Mouse (Mus musculus): ENCODE results near the gene Rbm45. TPM values are rescaled to one million over a fixed set of nuclear protein-coding genes. Genes with fewer than 3 reads are reported as not detected.

Rbm45 gene
- polyA plus RNA-seq, 1 experiment: 11.4 TPM

DNA sequence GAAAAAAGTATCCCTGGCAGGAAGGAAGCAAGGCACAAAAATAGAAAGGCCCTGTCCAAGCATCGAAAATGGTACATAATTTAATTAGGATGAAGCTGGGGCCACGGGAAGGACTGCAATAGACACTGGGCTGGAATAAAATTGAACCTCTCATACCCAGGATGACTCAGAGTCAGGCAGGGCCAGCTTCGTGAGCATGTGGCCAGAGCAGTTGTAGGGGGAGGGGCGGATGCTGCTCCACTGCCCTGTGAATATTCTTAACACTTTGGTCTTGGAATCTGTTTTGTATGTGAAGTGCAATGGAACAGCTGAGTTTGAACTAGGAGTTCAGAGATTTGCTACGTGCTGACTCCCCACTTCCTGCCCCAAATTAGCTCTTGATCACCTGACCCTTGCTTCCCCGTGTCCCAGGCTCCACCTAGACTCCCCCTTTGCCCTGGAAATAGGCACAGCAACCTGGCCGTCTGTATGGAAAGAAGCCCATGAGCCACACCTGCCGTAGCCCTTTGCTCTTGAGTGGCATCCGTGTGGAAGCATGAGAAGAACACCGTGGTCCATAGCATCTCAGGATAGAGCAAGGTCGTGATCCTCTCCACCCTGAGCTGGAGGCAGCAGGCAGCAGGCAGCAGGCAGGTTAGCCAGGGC lies 37.5 kb upstream of the Rbm45 start:
- H3K4me3 ChIP-seq (ENCODE audit: low read depth, low read length): no peak overlapping the region
- no peak overlapping the region for H3K27ac ChIP-seq (ENCODE audit: insufficient read depth, low read depth, low read length)
- no peaks in the 10 kb centered on the region for H3K36me3 ChIP-seq (ENCODE audit: control insufficient read depth, insufficient read depth, low read length)
- H3K4me1 ChIP-seq (ENCODE audit: control insufficient read depth, insufficient read depth, insufficient read length, low read length): no peaks in the 10 kb centered on the region
- TF ChIP-seq POLR2A (IDR thresholded peaks at IDR 0.05; ENCODE audit: low read depth, low read length): no peak
- no peak for TF ChIP-seq CTCF (IDR thresholded peaks at IDR 0.05; ENCODE audit: extremely low read depth, insufficient read length, insufficient replicate concordance, low read depth, low read length)
- WGBS: 52% methylated on average over 11 of the region's 11 CpGs
- H3K27me3 ChIP-seq (ENCODE audit: control insufficient read depth, insufficient read depth, low read length): no peaks in the 10 kb centered on the region

DNA sequence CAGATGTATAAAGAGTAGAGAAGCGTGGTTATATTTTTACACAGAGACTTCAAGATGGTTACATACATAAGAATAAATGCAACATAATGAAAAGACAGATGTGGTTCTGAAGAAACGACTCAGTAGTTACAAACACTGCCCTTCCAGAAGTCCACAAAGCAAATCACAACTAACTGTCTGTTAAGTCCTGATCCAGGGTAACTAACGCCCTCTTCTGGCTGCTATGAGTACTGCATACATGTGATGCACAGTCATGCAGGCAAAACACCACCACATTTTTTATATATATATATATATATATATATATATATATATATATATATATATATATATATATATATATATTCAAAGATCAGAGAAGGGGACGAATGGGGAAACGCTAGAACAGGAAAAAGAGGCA lies 35.2 kb upstream of the Rbm45 start:
- peaks cover 6% of the 10 kb centered on the region; the same call in 1 of the 2 replicates for H3K4me1 ChIP-seq (ENCODE audit: control insufficient read depth, insufficient read depth, insufficient read length, low read length)
- H3K36me3 ChIP-seq (ENCODE audit: control insufficient read depth, insufficient read depth, low read length): no peaks in the 10 kb centered on the region
- H3K27ac ChIP-seq (ENCODE audit: insufficient read depth, low read depth, low read length): no peak overlapping the region
- 80% methylated on average over 5 of the region's 5 CpGs for WGBS
- no peak for TF ChIP-seq CTCF (IDR thresholded peaks at IDR 0.05; ENCODE audit: extremely low read depth, insufficient read length, insufficient replicate concordance, low read depth, low read length)
- TF ChIP-seq POLR2A (IDR thresholded peaks at IDR 0.05; ENCODE audit: low read depth, low read length): no peak
- no peaks in the 10 kb centered on the region for H3K27me3 ChIP-seq (ENCODE audit: control insufficient read depth, insufficient read depth, low read length)
- no peak overlapping the region for H3K4me3 ChIP-seq (ENCODE audit: low read depth, low read length)

DNA sequence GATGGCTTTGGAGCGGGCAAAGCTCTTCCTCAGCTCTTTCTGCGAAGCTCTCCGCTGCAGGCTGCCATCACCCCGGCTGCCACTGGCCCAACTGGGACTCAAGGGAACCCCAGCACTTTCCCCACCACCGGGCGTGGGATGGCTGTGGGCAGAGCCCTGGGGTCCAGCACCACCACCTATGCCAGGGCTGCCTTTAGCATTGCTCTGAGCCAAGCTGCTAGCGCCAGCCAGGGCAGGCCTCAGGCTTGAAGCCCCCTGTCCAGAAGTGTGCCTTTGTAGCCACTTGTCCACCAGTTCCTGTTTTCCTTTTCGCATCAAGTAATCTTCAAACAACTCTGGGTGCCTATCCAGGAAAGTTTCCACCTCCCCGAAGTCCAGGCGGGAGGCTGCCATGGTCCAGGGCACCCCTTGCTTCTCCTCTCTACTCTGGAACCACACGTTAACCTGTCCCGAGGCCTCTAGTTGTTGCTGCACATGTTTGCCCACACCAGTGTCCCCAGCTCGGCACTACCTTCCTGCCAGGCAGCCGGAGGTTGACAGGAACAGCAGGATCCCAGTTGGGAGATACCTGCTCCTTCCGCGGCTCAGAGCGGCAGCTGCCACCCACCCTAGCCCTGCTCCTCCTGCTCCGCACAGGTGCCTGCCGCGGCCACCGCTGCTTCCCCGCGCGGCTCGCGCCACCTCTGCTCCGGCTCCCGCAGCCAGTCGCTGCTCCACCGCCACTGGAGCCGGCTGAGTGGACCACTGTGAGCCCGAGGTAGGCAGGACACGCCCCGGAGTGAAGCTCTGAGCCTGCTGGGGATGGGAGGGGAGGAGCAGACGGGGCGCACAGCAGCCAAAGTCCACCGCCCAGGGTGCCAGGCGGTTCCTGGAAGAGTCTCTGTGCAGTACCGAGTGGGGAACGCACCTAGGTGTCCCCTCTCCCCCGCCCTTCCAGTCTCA lies 31.3 kb upstream of the Rbm45 start, which contains the start of gene Pde11a:
Pde11a (minus strand) TSS at position 560 of the 942 bp plus-strand sequence.
- WGBS: 15% methylated on average over 41 of the region's 41 CpGs
- Histone ChIP-seq H3K27me3 (ENCODE audit: control insufficient read depth, insufficient read depth, low read length) (no peaks in the 10 kb centered on the region), H3K4me1 (ENCODE audit: control insufficient read depth, insufficient read depth, insufficient read length, low read length) (peaks cover 6% of the 10 kb centered on the region; the same call in 1 of the 2 replicates), H3K27ac (ENCODE audit: insufficient read depth, low read depth, low read length) (no peak within 1 kb of the TSS), H3K36me3 (ENCODE audit: control insufficient read depth, insufficient read depth, low read length) (no peaks in the 10 kb centered on the region), H3K4me3 (ENCODE audit: low read depth, low read length) (peak within 1 kb of the TSS; percentile 78)
- TF ChIP-seq POLR2A (IDR thresholded peaks at IDR 0.05; ENCODE audit: low read depth, low read length) (peak; percentile 60; the same call in 1 of the 2 replicates), CTCF (IDR thresholded peaks at IDR 0.05; ENCODE audit: extremely low read depth, insufficient read length, insufficient replicate concordance, low read depth, low read length) (no peak)

DNA sequence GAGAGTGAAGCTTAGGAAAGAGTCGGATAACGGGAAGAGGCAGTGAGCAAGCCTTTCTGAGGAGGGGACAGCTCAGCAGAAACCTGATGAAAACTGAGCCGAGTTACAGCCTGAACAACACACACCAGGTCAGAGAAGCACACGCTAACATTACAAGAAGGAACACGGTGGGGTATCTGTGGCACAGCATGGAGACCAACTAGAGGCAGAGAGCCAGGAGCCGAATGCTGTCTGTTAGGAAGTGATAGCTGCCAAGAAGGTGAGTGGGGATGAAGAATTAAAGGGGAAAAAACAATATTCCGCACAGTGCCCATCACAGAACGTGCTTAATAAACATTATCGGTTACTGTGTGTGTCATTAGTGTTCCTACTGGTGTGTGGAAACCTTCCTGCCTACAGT lies 27.6 kb upstream of the Rbm45 start:
- Histone ChIP-seq H3K4me3 (ENCODE audit: low read depth, low read length) (no peak overlapping the region), H3K36me3 (ENCODE audit: control insufficient read depth, insufficient read depth, low read length) (no peaks in the 10 kb centered on the region), H3K27me3 (ENCODE audit: control insufficient read depth, insufficient read depth, low read length) (no peaks in the 10 kb centered on the region), H3K27ac (ENCODE audit: insufficient read depth, low read depth, low read length) (no peak overlapping the region), H3K4me1 (ENCODE audit: control insufficient read depth, insufficient read depth, insufficient read length, low read length) (peaks cover 6% of the 10 kb centered on the region; the same call in 1 of the 2 replicates)
- TF ChIP-seq POLR2A (IDR thresholded peaks at IDR 0.05; ENCODE audit: low read depth, low read length): no peak
- TF ChIP-seq CTCF (IDR thresholded peaks at IDR 0.05; ENCODE audit: extremely low read depth, insufficient read length, insufficient replicate concordance, low read depth, low read length): no peak
- 88% methylated on average over 9 of the region's 9 CpGs for WGBS

DNA sequence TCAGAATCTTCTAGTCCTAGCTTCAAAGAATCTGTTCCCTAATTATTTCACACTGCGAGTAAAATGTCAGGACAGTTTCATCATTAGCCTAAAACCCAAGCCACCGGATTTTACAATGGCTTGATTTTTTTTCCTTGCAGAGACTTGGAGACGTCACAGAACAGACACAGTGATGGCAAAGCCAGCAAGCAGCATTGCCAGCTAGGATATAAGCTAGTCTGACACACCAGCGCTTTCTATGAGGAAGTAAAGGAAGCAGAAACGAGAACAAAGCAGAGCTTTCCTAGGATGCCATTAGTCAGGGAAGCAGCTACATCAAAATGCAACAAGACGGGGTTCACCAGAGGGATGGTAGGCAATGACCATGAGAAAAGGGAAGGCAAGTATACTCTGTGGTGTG lies 21.9 kb upstream of the Rbm45 start:
- Histone ChIP-seq H3K4me1 (ENCODE audit: control insufficient read depth, insufficient read depth, insufficient read length, low read length) (no peaks in the 10 kb centered on the region), H3K4me3 (ENCODE audit: low read depth, low read length) (no peak overlapping the region), H3K36me3 (ENCODE audit: control insufficient read depth, insufficient read depth, low read length) (no peaks in the 10 kb centered on the region), H3K27me3 (ENCODE audit: control insufficient read depth, insufficient read depth, low read length) (no peaks in the 10 kb centered on the region), H3K27ac (ENCODE audit: insufficient read depth, low read depth, low read length) (no peak overlapping the region)
- TF ChIP-seq POLR2A (IDR thresholded peaks at IDR 0.05; ENCODE audit: low read depth, low read length) (no peak), CTCF (IDR thresholded peaks at IDR 0.05; ENCODE audit: extremely low read depth, insufficient read length, insufficient replicate concordance, low read depth, low read length) (no peak)
- 72% methylated on average over 6 of the region's 6 CpGs for WGBS

DNA sequence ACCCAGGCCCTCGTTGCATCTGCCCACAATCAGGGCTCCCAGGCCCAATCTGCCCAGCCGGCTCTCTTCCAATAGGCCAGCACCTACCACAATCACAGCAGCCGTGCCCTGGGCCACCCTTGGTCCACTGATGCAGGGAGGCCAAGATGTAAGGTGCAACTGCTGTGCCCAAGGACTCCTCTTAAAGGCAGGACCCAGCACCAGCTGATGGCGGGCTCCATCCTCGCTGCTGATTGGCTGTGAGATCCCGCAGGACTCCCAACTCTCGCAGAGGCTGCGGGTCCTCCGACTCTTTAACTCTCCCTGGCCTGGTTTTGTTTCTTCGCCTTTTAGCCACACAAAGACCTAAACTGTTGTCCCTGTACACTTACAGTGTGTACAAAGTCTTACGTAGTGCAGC lies 9.6 kb upstream of the Rbm45 start, which contains the start of gene Cyct:
Cyct (minus strand) TSS at position 225 of the 400 bp plus-strand sequence.
- Histone ChIP-seq H3K36me3 (ENCODE audit: control insufficient read depth, insufficient read depth, low read length) (no peaks in the 10 kb centered on the region), H3K27ac (ENCODE audit: insufficient read depth, low read depth, low read length) (no peak within 1 kb of the TSS), H3K4me3 (ENCODE audit: low read depth, low read length) (no peak within 1 kb of the TSS), H3K27me3 (ENCODE audit: control insufficient read depth, insufficient read depth, low read length) (no peaks in the 10 kb centered on the region), H3K4me1 (ENCODE audit: control insufficient read depth, insufficient read depth, insufficient read length, low read length) (no peaks in the 10 kb centered on the region)
- no peak for TF ChIP-seq POLR2A (IDR thresholded peaks at IDR 0.05; ENCODE audit: low read depth, low read length)
- no peak for TF ChIP-seq CTCF (IDR thresholded peaks at IDR 0.05; ENCODE audit: extremely low read depth, insufficient read length, insufficient replicate concordance, low read depth, low read length)
- 87% methylated on average over 11 of the region's 11 CpGs for WGBS

DNA sequence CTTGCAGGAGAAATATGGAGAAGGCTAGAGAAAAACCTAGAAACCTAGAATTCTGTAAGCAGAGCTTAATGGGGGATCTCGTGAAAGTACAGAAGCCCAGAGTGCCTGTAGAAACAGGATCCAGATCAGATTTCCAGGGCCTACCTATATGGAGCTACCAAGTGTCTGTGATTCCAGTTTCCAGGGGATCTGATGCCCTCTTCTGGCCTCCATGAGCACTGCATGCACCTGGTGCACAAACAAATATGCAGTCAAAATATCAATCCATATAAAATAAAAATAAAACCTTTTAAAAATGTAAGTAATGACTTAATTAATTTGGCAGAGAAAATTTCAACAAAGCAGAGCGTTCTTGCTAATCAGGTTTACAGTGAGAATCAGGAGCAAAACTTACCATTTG lies 7.7 kb upstream of the Rbm45 start:
- H3K4me1 ChIP-seq (ENCODE audit: control insufficient read depth, insufficient read depth, insufficient read length, low read length): no peaks in the 10 kb centered on the region
- H3K36me3 ChIP-seq (ENCODE audit: control insufficient read depth, insufficient read depth, low read length): no peaks in the 10 kb centered on the region
- WGBS: 66% methylated on average over 2 of the region's 2 CpGs
- H3K27ac ChIP-seq (ENCODE audit: insufficient read depth, low read depth, low read length): no peak overlapping the region
- TF ChIP-seq CTCF (IDR thresholded peaks at IDR 0.05; ENCODE audit: extremely low read depth, insufficient read length, insufficient replicate concordance, low read depth, low read length) (peak; percentile 41; the same call in 1 of the 2 replicates), POLR2A (IDR thresholded peaks at IDR 0.05; ENCODE audit: low read depth, low read length) (no peak)
- H3K4me3 ChIP-seq (ENCODE audit: low read depth, low read length): no peak overlapping the region
- H3K27me3 ChIP-seq (ENCODE audit: control insufficient read depth, insufficient read depth, low read length): no peaks in the 10 kb centered on the region
